Mouse (Mus musculus): ENCODE data around the gene Rgs8.

Gene Rgs8

GRCm38 (mm10) chr1:153746119-153746670 lies 93.4 kb downstream of the Rgs8 start:
- DNase-seq: no peak

- DNase-seq: peak; percentile 84
These were observed 93.9 kb downstream of the Rgs8 start for GRCm38 (mm10) chr1:153746728-153747127.

- no peak for DNase-seq
These were observed 95.2 kb downstream of the Rgs8 start for GRCm38 (mm10) chr1:153747861-153748530.

GRCm38 (mm10) chr1:153748549-153748948 lies 95.7 kb downstream of the Rgs8 start:
- DNase-seq: peak; percentile 71

GRCm38 (mm10) chr1:153749211-153749801 lies 96.5 kb downstream of the Rgs8 start, which contains the start of gene Rnasel:
Gene Rnasel (plus strand): TSS chr1:153749426.
- peak; percentile 80 for DNase-seq
